Comparison of ENCODE assay signal across 13 mouse cellular contexts in the genomic region with DNA sequence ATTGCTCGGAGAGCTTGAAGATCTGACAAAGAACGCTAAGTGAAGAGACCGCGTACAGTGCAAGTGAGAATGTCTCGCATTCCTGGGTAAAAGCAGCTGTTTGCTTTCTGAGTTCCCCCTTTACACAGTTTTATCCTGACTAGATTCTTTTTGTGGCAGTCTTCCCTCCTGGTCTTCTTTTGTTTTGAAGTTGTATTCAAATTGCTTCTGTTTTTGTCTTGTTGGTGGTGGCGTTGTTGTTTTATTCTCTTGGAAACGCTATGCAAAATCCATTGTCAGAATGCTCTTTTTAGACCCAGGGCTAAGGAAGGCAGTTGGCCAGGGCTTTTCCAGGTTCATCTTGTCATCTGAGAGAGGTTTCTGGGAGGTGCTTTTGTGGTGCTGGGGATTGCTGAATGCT. TPM values are rescaled to one million over a fixed set of nuclear protein-coding genes. Genes with fewer than 3 reads are reported as not detected.
DNase-seq lines count a peak whose midpoint lies in the region; ATAC-seq and TF ChIP-seq lines count a peak whose summit lies in the region.
"Had no signal": no experiment of that assay in that cellular context is flagged by ENCODE, and none has a peak within 500 bp of the region (broad histone marks: within the 10 kb centered on the region; RNA-seq: fewer than 3 reads in every experiment).

No protein-coding gene starts in this region.

- H3K27ac ChIP-seq in lung, postnatal 0 days (ENCODE audit: low read length) = peak overlapping the region; percentile 38
- H3K27ac ChIP-seq in embryonic facial prominence, embryonic 13.5 days = peak overlapping the region; percentile 55
- H3K27ac ChIP-seq in hindbrain, embryonic 16.5 days (ENCODE audit: low read depth, low read length) = peak overlapping the region; percentile 25; the same call in 1 of the 2 replicates
- H3K27ac ChIP-seq in neural tube, embryonic 15.5 days (replicated peaks) = no peak overlapping the region

- no peak overlapping the region for H3K4me3 ChIP-seq in lung, postnatal 0 days (ENCODE audit: low read depth, low read length)
- no peak overlapping the region for H3K4me3 ChIP-seq in embryonic facial prominence, embryonic 13.5 days
- no peak overlapping the region for H3K4me3 ChIP-seq in hindbrain, embryonic 16.5 days (ENCODE audit: low read length)
- H3K4me3 ChIP-seq in neural tube, embryonic 15.5 days (replicated peaks) = no peak overlapping the region

- H3K9ac ChIP-seq in lung, postnatal 0 days (replicated peaks; ENCODE audit: low read depth) = no peak overlapping the region
- H3K9ac ChIP-seq in embryonic facial prominence, embryonic 13.5 days = no peak overlapping the region
- H3K9ac ChIP-seq in hindbrain, embryonic 16.5 days (ENCODE audit: low read depth, low read length) = no peak overlapping the region
- H3K9ac ChIP-seq in neural tube, embryonic 15.5 days (replicated peaks) = no peak overlapping the region

- no peak for DNase-seq in lung, postnatal 0 days (ENCODE audit: low spot score)
- DNase-seq in lung, postnatal 14 days = no peak
- no peak for DNase-seq in cerebellum, postnatal 14 days
- DNase-seq in thymus, postnatal 4 days = no peak
- no peak for DNase-seq in c-Kit-positive CD71-positive TER-119-positive erythroid progenitor cells, embryonic 14.5 days (ENCODE audit: low spot score)
- DNase-seq: cerebellum, adult 8-10 months; heart, postnatal 10 days; kidney, adult 11 months; thymus, adult 18-20 months had no signal

- no peaks in the 10 kb centered on the region for H3K9me3 ChIP-seq in lung, postnatal 0 days (ENCODE audit: low read length)
- H3K9me3 ChIP-seq in embryonic facial prominence, embryonic 13.5 days = no peaks in the 10 kb centered on the region
- H3K9me3 ChIP-seq in hindbrain, embryonic 16.5 days (ENCODE audit: control insufficient read depth, low read length) = no peaks in the 10 kb centered on the region
- H3K9me3 ChIP-seq in neural tube, embryonic 15.5 days (replicated peaks) = no peaks in the 10 kb centered on the region

- no peak for TF ChIP-seq CTCF in lung, postnatal 0 days (IDR thresholded peaks at IDR 0.05)

- no peak for ATAC-seq in lung, postnatal 0 days
- ATAC-seq in embryonic facial prominence, embryonic 13.5 days (ENCODE audit: insufficient number of reproducible peaks, insufficient read depth, low FRiP score, low TSS enrichment, low read depth) = no peak
- no peak for ATAC-seq in hindbrain, embryonic 16.5 days
- no peak for ATAC-seq in neural tube, embryonic 15.5 days (ENCODE audit: low FRiP score)

- H3K27me3 ChIP-seq in lung, postnatal 0 days (replicated peaks; ENCODE audit: insufficient read depth, low read length) = no peaks in the 10 kb centered on the region
- H3K27me3 ChIP-seq in embryonic facial prominence, embryonic 13.5 days = no peaks in the 10 kb centered on the region
- H3K27me3 ChIP-seq in hindbrain, embryonic 16.5 days (replicated peaks; ENCODE audit: control insufficient read depth, insufficient read depth, low read length) = no peaks in the 10 kb centered on the region
- no peaks in the 10 kb centered on the region for H3K27me3 ChIP-seq in neural tube, embryonic 15.5 days (replicated peaks)

- TF ChIP-seq EP300 in lung, postnatal 0 days (IDR thresholded peaks at IDR 0.05) = no peak

- peaks cover 2% of the 10 kb centered on the region; the same call in 1 of the 2 replicates for H3K4me1 ChIP-seq in lung, postnatal 0 days (ENCODE audit: insufficient read depth, low read depth, low read length)
- H3K4me1 ChIP-seq in embryonic facial prominence, embryonic 13.5 days = peaks cover 28% of the 10 kb centered on the region
- H3K4me1 ChIP-seq in hindbrain, embryonic 16.5 days (ENCODE audit: control insufficient read depth, insufficient read depth, low read depth, low read length) = peaks cover 3% of the 10 kb centered on the region
- H3K4me1 ChIP-seq in neural tube, embryonic 15.5 days = no peaks in the 10 kb centered on the region

- 0 out of 2 replicates have a peak overlapping the region, but pooled peaks have one; percentile 19 for H3K4me2 ChIP-seq in lung, postnatal 0 days (replicated peaks; ENCODE audit: low read depth, low read length)
- H3K4me2 ChIP-seq in embryonic facial prominence, embryonic 13.5 days = peak overlapping the region; percentile 27; the same call in 1 of the 2 replicates
- H3K4me2 ChIP-seq in hindbrain, embryonic 16.5 days (ENCODE audit: low read length) = peak overlapping the region; percentile 45
- H3K4me2 ChIP-seq in neural tube, embryonic 15.5 days = peak overlapping the region; percentile 21
- H3K4me2 ChIP-seq: liver, embryonic 11.5 days had no signal

- no peaks in the 10 kb centered on the region; the same call in 1 of the 2 replicates for H3K36me3 ChIP-seq in lung, postnatal 0 days (ENCODE audit: insufficient read depth, low read length)
- peaks cover 46% of the 10 kb centered on the region for H3K36me3 ChIP-seq in embryonic facial prominence, embryonic 13.5 days
- H3K36me3 ChIP-seq in hindbrain, embryonic 16.5 days (ENCODE audit: control insufficient read depth, insufficient read depth, low read length) = no peaks in the 10 kb centered on the region
- H3K36me3 ChIP-seq in neural tube, embryonic 15.5 days = peaks cover 4% of the 10 kb centered on the region; the same call in 1 of the 2 replicates

- 58% methylated on average over 7 of the region's 7 CpGs for WGBS in lung, postnatal 0 days
- WGBS in embryonic facial prominence, embryonic 13.5 days = 52% methylated on average over 7 of the region's 7 CpGs
- WGBS in hindbrain, embryonic 16.5 days = 30% methylated on average over 7 of the region's 7 CpGs
- WGBS in neural tube, embryonic 15.5 days = 50% methylated on average over 7 of the region's 7 CpGs

RNA-seq across cellular contexts. Expression of a gene that starts 29.8 kb away (rescaled TPM):
- 29.0 and 33.8 TPM in 2 replicates for polyA plus RNA-seq in lung, postnatal 0 days (2015; fragmentation: Nextera tagmentation; extraction: Ambion mirVana)
- polyA plus RNA-seq in embryonic facial prominence, embryonic 13.5 days (2015; fragmentation: Nextera tagmentation; extraction: Ambion mirVana) = 38.2 and 43.4 TPM in 2 replicates
- polyA plus RNA-seq in hindbrain, embryonic 16.5 days (2015; fragmentation: Nextera tagmentation; extraction: Ambion mirVana) = 39.0 and 40.0 TPM in 2 replicates
- 30.2 and 33.1 TPM in 2 replicates for polyA plus RNA-seq in neural tube, embryonic 15.5 days (2015; fragmentation: Nextera tagmentation; extraction: Ambion mirVana)
